Mouse (Mus musculus) lung, postnatal 0 days (tissue): ENCODE results near the gene Bmp8a. TPM values are rescaled to one million over a fixed set of nuclear protein-coding genes. Genes with fewer than 3 reads are reported as not detected.
"Not testable (repeated sequence)": the region's sequence is repeated elsewhere in the genome, so short reads cannot be mapped to it uniquely, and the experiment has no call there.

ENCODE experiments used
- ATAC-seq: fragments of 200-750 bp; cut with Nextera tagmentation; 2 replicates; pipeline ENCODE4 v1.8.0; 2017; ENCODE audit warnings: moderate library complexity
- DNase-seq: peaks from one replicate; pipeline ENCODE4 v3.0.0-alpha.2; 2016; ENCODE audit warnings: low spot score
- H3K27ac ChIP-seq: fragments of 300-500 bp; sonication (generic); 2 replicates; pipeline ENCODE4 v1.5.1; 2014; ENCODE audit warnings: antibody characterized with exemption, mild to moderate bottlenecking, low read length, mixed read lengths
- H3K27me3 ChIP-seq: fragments of 300-500 bp; sonication (generic); replicated peaks from 2 replicates; pipeline ENCODE4 v1.6.1; 2014; ENCODE audit warnings: low read length, mixed read lengths; ENCODE audit not compliant: insufficient read depth
- H3K36me3 ChIP-seq: fragments of 300-500 bp; sonication (generic); 2 replicates; pipeline ENCODE4 v1.6.1; 2014; ENCODE audit warnings: low read length, mixed read lengths; ENCODE audit not compliant: insufficient read depth
- H3K4me1 ChIP-seq: fragments of 300-500 bp; sonication (generic); 2 replicates; pipeline ENCODE4 v1.6.1; 2014; ENCODE audit warnings: antibody characterized with exemption, low read depth, low read length, mixed read lengths; ENCODE audit not compliant: insufficient read depth
- H3K4me2 ChIP-seq: fragments of 300-500 bp; sonication (generic); replicated peaks from 2 replicates; pipeline ENCODE4 v1.6.1; 2014; ENCODE audit warnings: low read depth, mild to moderate bottlenecking, low read length, moderate library complexity, mixed read lengths
- H3K4me3 ChIP-seq: fragments of 300-500 bp; sonication (generic); 2 replicates; pipeline ENCODE4 v1.5.1; 2014; ENCODE audit warnings: low read depth, low read length
- H3K9ac ChIP-seq: fragments of 300-500 bp; sonication (generic); replicated peaks from 2 replicates; pipeline ENCODE4 v1.6.1; 2014; ENCODE audit warnings: low read depth, mild to moderate bottlenecking
- H3K9me3 ChIP-seq: fragments of 300-500 bp; sonication (generic); 2 replicates; pipeline ENCODE4 v1.6.1; 2016; ENCODE audit warnings: low read length, mixed read lengths
- CTCF ChIP-seq: IDR thresholded peaks from 2 replicates; pipeline ENCODE4 v1.5.1; 2016; ENCODE audit warnings: antibody characterized with exemption, mild to moderate bottlenecking
- EP300 ChIP-seq: IDR thresholded peaks from 2 replicates; pipeline ENCODE4 v1.6.1; 2016; ENCODE audit warnings: antibody characterized with exemption, mild to moderate bottlenecking, control low read depth
- WGBS: fragments of 180-500 bp; shearing (Covaris S2); extraction: QIAGEN DNeasy Blood & Tissue Kit; methylation state at CpG from one replicate; pipeline ENCODE4 v1.1.7; 2014; 5-methylcytosine and 5-hydroxymethylcytosine counted together
- polyA plus RNA-seq: library from polyadenylated mRNA; unstranded; fragments of >200 nt; fragmentation: Nextera tagmentation; extraction: Ambion mirVana; gene quantifications from 2 replicates; pipeline ENCODE4 v1.2.1, GENCODE M21; 2015

The Bmp8a gene
- polyA plus RNA-seq, 1 experiment from 2014 or later, result 0.44 TPM

- Histone ChIP-seq H3K4me1 (no peaks in the 10 kb centered on the region), H3K4me3 (no peak overlapping the region), H3K9ac (no peak overlapping the region), H3K9me3 (no peaks in the 10 kb centered on the region), H3K36me3 (no peaks in the 10 kb centered on the region), H3K4me2 (no peak overlapping the region), H3K27me3 (no peaks in the 10 kb centered on the region), H3K27ac (no peak overlapping the region)
- DNase-seq (no peak), ATAC-seq (no peak)
- WGBS, result 48% methylated on average over 3 of the region's 3 CpGs
- TF ChIP-seq EP300 (no peak), CTCF (no peak)
These were observed 8.9 kb downstream of the Bmp8a start for GRCm38 (mm10) chr4:123334177-123334576.

- Histone ChIP-seq H3K27ac (no peak overlapping the region), H3K4me2 (no peak overlapping the region), H3K4me1 (no peaks in the 10 kb centered on the region), H3K4me3 (no peak overlapping the region), H3K9me3 (no peaks in the 10 kb centered on the region), H3K27me3 (no peaks in the 10 kb centered on the region), H3K36me3 (no peaks in the 10 kb centered on the region), H3K9ac (no peak overlapping the region)
- DNase-seq (no peak), ATAC-seq (no peak)
- TF ChIP-seq CTCF (no peak), EP300 (no peak)
- 98% methylated on average over 4 of the region's 4 CpGs for WGBS
These were observed 9.9 kb downstream of the Bmp8a start for GRCm38 (mm10) chr4:123333151-123333550.

GRCm38 (mm10) chr4:123331961-123332360, 11.1 kb downstream of the Bmp8a start:
- H3K4me2 ChIP-seq, H3K4me1 ChIP-seq, H3K27me3 ChIP-seq, H3K27ac ChIP-seq, H3K9ac ChIP-seq, H3K9me3 ChIP-seq, DNase-seq, ATAC-seq, H3K4me3 ChIP-seq, H3K36me3 ChIP-seq: not testable (repeated sequence)
- WGBS, result 73% methylated on average over 1 of the region's 1 CpGs

- 69% methylated on average over 4 of the region's 5 CpGs for WGBS
These were observed 11.7 kb downstream of the Bmp8a start for GRCm38 (mm10) chr4:123331326-123331725.

GRCm38 (mm10) chr4:123328946-123329345, 14.1 kb downstream of the Bmp8a start:
- ATAC-seq (no peak), DNase-seq (no peak)
- Histone ChIP-seq H3K36me3 (no peaks in the 10 kb centered on the region), H3K4me2 (no peak overlapping the region), H3K27me3 (no peaks in the 10 kb centered on the region), H3K9me3 (no peaks in the 10 kb centered on the region), H3K4me1 (no peaks in the 10 kb centered on the region), H3K9ac (no peak overlapping the region), H3K27ac (no peak overlapping the region), H3K4me3 (no peak overlapping the region)
- 58% methylated on average over 6 of the region's 6 CpGs for WGBS
- TF ChIP-seq CTCF (no peak), EP300 (no peak)

More at GRCm38 (mm10) chr4:123331326-123331725, 11.7 kb downstream of the Bmp8a start:
- Histone ChIP-seq H3K4me3 (no peak overlapping the region), H3K4me1 (no peaks in the 10 kb centered on the region), H3K9me3 (no peaks in the 10 kb centered on the region), H3K9ac (no peak overlapping the region), H3K27me3 (no peaks in the 10 kb centered on the region), H3K4me2 (no peak overlapping the region), H3K36me3 (no peaks in the 10 kb centered on the region), H3K27ac (no peak overlapping the region)
- ATAC-seq (no peak), DNase-seq (no peak)
- TF ChIP-seq CTCF, result no peak

GRCm38 (mm10) chr4:123327630-123328029, 15.4 kb downstream of the Bmp8a start:
- ATAC-seq (no peak), DNase-seq (no peak)
- Histone ChIP-seq H3K27ac (no peak overlapping the region), H3K27me3 (no peaks in the 10 kb centered on the region; the same call in 1 of the 2 replicates), H3K36me3 (no peaks in the 10 kb centered on the region), H3K9ac (no peak overlapping the region), H3K4me2 (no peak overlapping the region), H3K4me3 (no peak overlapping the region), H3K9me3 (no peaks in the 10 kb centered on the region), H3K4me1 (no peaks in the 10 kb centered on the region)
- WGBS, result 54% methylated on average over 3 of the region's 3 CpGs
- no peak for TF ChIP-seq EP300
- TF ChIP-seq CTCF, result no peak

- H3K4me1 ChIP-seq, result no peaks in the 10 kb centered on the region
- no peak overlapping the region for H3K9ac ChIP-seq
- no peak overlapping the region for H3K27ac ChIP-seq
- DNase-seq (no peak), ATAC-seq (no peak)
- H3K36me3 ChIP-seq, result no peaks in the 10 kb centered on the region
- H3K9me3 ChIP-seq, result no peaks in the 10 kb centered on the region
- H3K27me3 ChIP-seq, result no peaks in the 10 kb centered on the region; the same call in 1 of the 2 replicates
- no peak for TF ChIP-seq EP300
- no peak for TF ChIP-seq CTCF
- 62% methylated on average over 3 of the region's 3 CpGs for WGBS
- no peak overlapping the region for H3K4me3 ChIP-seq
- no peak overlapping the region for H3K4me2 ChIP-seq
These were observed 17.0 kb downstream of the Bmp8a start for GRCm38 (mm10) chr4:123326087-123326486.
